Mouse (Mus musculus): ENCODE results near the gene Speer4b. TPM values are rescaled to one million over a fixed set of nuclear protein-coding genes. Genes with fewer than 3 reads are reported as not detected.
"Not testable (repeated sequence)": the region's sequence is repeated elsewhere in the genome, so short reads cannot be mapped to it uniquely, and the experiment has no call there.

Speer4b gene
- not detected in 2 replicates for total RNA-seq (2021)
- long read RNA-seq = 0 reads

GRCm38 (mm10) chr5:27501338-27501737 lies at the start of gene Speer4b:
Gene Speer4b (minus strand): TSS chr5:27501438.
- not testable (repeated sequence) for DNase-seq

- no peak for DNase-seq
Measured at GRCm38 (mm10) chr5:27549291-27549690, 48.1 kb upstream of the Speer4b start.

GRCm38 (mm10) chr5:27544816-27545270 lies 43.6 kb upstream of the Speer4b start:
- DNase-seq = peak; percentile 41

GRCm38 (mm10) chr5:27526906-27527305 lies 25.7 kb upstream of the Speer4b start:
- DNase-seq = no peak

- no peak for DNase-seq
Measured at GRCm38 (mm10) chr5:27518716-27519115, 17.5 kb upstream of the Speer4b start.

GRCm38 (mm10) chr5:27490942-27491341 lies 10.3 kb downstream of the Speer4b start:
- DNase-seq = no peak

- DNase-seq = no peak
Measured at GRCm38 (mm10) chr5:27486138-27486537, 15.1 kb downstream of the Speer4b start.

GRCm38 (mm10) chr5:27481706-27482105 lies 19.5 kb downstream of the Speer4b start:
- DNase-seq = no peak

GRCm38 (mm10) chr5:27474964-27475465 lies 26.2 kb downstream of the Speer4b start:
- DNase-seq = no peak

- no peak for DNase-seq
Measured at GRCm38 (mm10) chr5:27457686-27458085, 43.6 kb downstream of the Speer4b start.

- DNase-seq = no peak
Measured at GRCm38 (mm10) chr5:27456981-27457380, 44.3 kb downstream of the Speer4b start.

- DNase-seq = no peak
Measured at GRCm38 (mm10) chr5:27454386-27454785, 46.9 kb downstream of the Speer4b start.

- no peak for DNase-seq
Measured at GRCm38 (mm10) chr5:27453201-27453845, 47.9 kb downstream of the Speer4b start.
